Mouse (Mus musculus): Measurements from ENCODE around the gene Tlr5.

Gene Tlr5

GRCm38 (mm10) chr1:182954287-182955046 is at the start of gene Tlr5:
Tlr5 (plus strand) TSS chr1:182954788.
- no peak for DNase-seq (ENCODE audit: low spot score in 2 of 2)

GRCm38 (mm10) chr1:182905669-182906068 is 48.9 kb upstream of the Tlr5 start:
- DNase-seq (ENCODE audit: low spot score in 2 of 2): no peak

- peak; percentile 92 to 94 for DNase-seq (ENCODE audit: low spot score in 2 of 2)
Observed at GRCm38 (mm10) chr1:182908050-182909036, 46.2 kb upstream of the Tlr5 start.

- DNase-seq (ENCODE audit: low spot score in 2 of 2): no peak
Observed at GRCm38 (mm10) chr1:182909066-182909465, 45.5 kb upstream of the Tlr5 start.

- DNase-seq (ENCODE audit: low spot score in 2 of 2): no peak
Observed at GRCm38 (mm10) chr1:182909596-182909995, 45.0 kb upstream of the Tlr5 start.

GRCm38 (mm10) chr1:182912591-182912990 is 42.0 kb upstream of the Tlr5 start:
- no peak for DNase-seq (ENCODE audit: low spot score in 2 of 2)

- no peak for DNase-seq (ENCODE audit: low spot score in 2 of 2)
Observed at GRCm38 (mm10) chr1:182914121-182914908, 40.3 kb upstream of the Tlr5 start.

- DNase-seq (ENCODE audit: low spot score in 2 of 2): no peak
Observed at GRCm38 (mm10) chr1:182916166-182916565, 38.4 kb upstream of the Tlr5 start.

GRCm38 (mm10) chr1:182918718-182919346 is 35.8 kb upstream of the Tlr5 start:
- no peak for DNase-seq (ENCODE audit: low spot score in 2 of 2)

GRCm38 (mm10) chr1:182922824-182923223 is 31.8 kb upstream of the Tlr5 start:
- no peak for DNase-seq (ENCODE audit: low spot score in 2 of 2)

GRCm38 (mm10) chr1:182926465-182926864 is 28.1 kb upstream of the Tlr5 start:
- DNase-seq (ENCODE audit: low spot score in 2 of 2): no peak

- no peak for DNase-seq (ENCODE audit: low spot score in 2 of 2)
Observed at GRCm38 (mm10) chr1:182927878-182928851, 26.4 kb upstream of the Tlr5 start.

GRCm38 (mm10) chr1:182935469-182935868 is 19.1 kb upstream of the Tlr5 start:
- no peak for DNase-seq (ENCODE audit: low spot score in 2 of 2)

GRCm38 (mm10) chr1:182937486-182938120 is 17.0 kb upstream of the Tlr5 start:
- DNase-seq (ENCODE audit: low spot score in 2 of 2): no peak

GRCm38 (mm10) chr1:182941921-182942320 is 12.7 kb upstream of the Tlr5 start:
- no peak for DNase-seq (ENCODE audit: low spot score in 2 of 2)

- no peak for DNase-seq (ENCODE audit: low spot score in 2 of 2)
Observed at GRCm38 (mm10) chr1:182943911-182944310, 10.7 kb upstream of the Tlr5 start.

- DNase-seq (ENCODE audit: low spot score in 2 of 2): no peak
Observed at GRCm38 (mm10) chr1:182944638-182945037, 9.9 kb upstream of the Tlr5 start.

- no peak for DNase-seq (ENCODE audit: low spot score in 2 of 2)
Observed at GRCm38 (mm10) chr1:182945561-182945960, 9.0 kb upstream of the Tlr5 start.

- peak; percentile 78 to 84 for DNase-seq (ENCODE audit: low spot score in 2 of 2)
Observed at GRCm38 (mm10) chr1:182951298-182951697, 3.3 kb upstream of the Tlr5 start.

- DNase-seq (ENCODE audit: low spot score in 2 of 2): no peak
Observed at GRCm38 (mm10) chr1:182953165-182953564, 1.4 kb upstream of the Tlr5 start.

Data from frontal cortex, postnatal 36 days (tissue).